Mouse (Mus musculus) liver, adult 2 months (tissue): ENCODE results near the gene Plekhb2. TPM values are rescaled to one million over a fixed set of nuclear protein-coding genes. Genes with fewer than 3 reads are reported as not detected.

Source experiments
- DNase-seq: peaks from one replicate; pipeline ENCODE4 v3.0.0-alpha.2; 2011; ENCODE audit warnings: low read depth, low spot score; ENCODE audit errors: extremely low read depth
- H3K27ac ChIP-seq: fragments of 200-500 bp; replicated peaks from 2 replicates; pipeline ENCODE4 v1.5.1; 2012; ENCODE audit warnings: low read depth, mild to moderate bottlenecking, control low read depth, inconsistent platforms, low read length; ENCODE audit not compliant: insufficient read depth
- H3K27me3 ChIP-seq: fragments of 200-500 bp; 2 replicates; pipeline ENCODE4 v1.6.1; 2012; ENCODE audit warnings: mild to moderate bottlenecking, moderate library complexity, low read length, inconsistent platforms; ENCODE audit not compliant: control insufficient read depth, insufficient read depth
- H3K36me3 ChIP-seq: fragments of 200-500 bp; 2 replicates; pipeline ENCODE4 v1.6.1; 2012; ENCODE audit warnings: low read length, inconsistent platforms; ENCODE audit not compliant: control insufficient read depth, insufficient read depth
- H3K4me1 ChIP-seq: fragments of 200-500 bp; 2 replicates; pipeline ENCODE4 v1.6.1; 2011; ENCODE audit warnings: low read length; ENCODE audit not compliant: control insufficient read depth, insufficient read depth
- H3K4me3 ChIP-seq: fragments of 200-500 bp; 2 replicates; pipeline ENCODE4 v1.5.1; 2011; ENCODE audit warnings: low read depth, mild to moderate bottlenecking, control low read depth, low read length, moderate library complexity; ENCODE audit not compliant: insufficient read depth
- H3K79me2 ChIP-seq: fragments of 200-500 bp; 2 replicates; pipeline ENCODE4 v1.6.1; 2012; ENCODE audit warnings: inconsistent platforms, mild to moderate bottlenecking, low read length, moderate library complexity; ENCODE audit not compliant: control insufficient read depth, insufficient read depth
- H3K9ac ChIP-seq: fragments of 200-500 bp; 2 replicates; pipeline ENCODE4 v1.6.1; 2012; ENCODE audit warnings: low read depth, mild to moderate bottlenecking, control low read depth, inconsistent platforms, low read length
- CTCF ChIP-seq: fragments of 200-500 bp; IDR thresholded peaks from 2 replicates; pipeline ENCODE4 v1.5.1; 2011; ENCODE audit warnings: low read depth, low read length, control low read depth
- POLR2A ChIP-seq: fragments of 200-500 bp; IDR thresholded peaks from 2 replicates; pipeline ENCODE4 v1.6.1; 2011; ENCODE audit warnings: low read length, control low read depth; ENCODE audit not compliant: insufficient read depth; ENCODE audit errors: extremely low read depth
- WGBS: fragments of 180-500 bp; shearing (Covaris S2); methylation state at CpG from one replicate; pipeline ENCODE4 v1.1.7; 2018; 5-methylcytosine and 5-hydroxymethylcytosine counted together
- polyA plus RNA-seq: library from polyadenylated mRNA; depleted of rRNA; stranded (reverse); fragments of >200 nt; gene quantifications from 2 replicates; pipeline ENCODE4 v1.2.3, GENCODE M21; 2012
- total RNA-seq: library from RNA; depleted of rRNA; stranded (reverse); fragments of >200 nt; gene quantifications from 2 replicates; pipeline ENCODE4 v1.2.3, GENCODE M21; 2014

Plekhb2 gene
- total and polyA plus RNA-seq, 2 experiments, result 10.6 to 14.5 TPM

DNA sequence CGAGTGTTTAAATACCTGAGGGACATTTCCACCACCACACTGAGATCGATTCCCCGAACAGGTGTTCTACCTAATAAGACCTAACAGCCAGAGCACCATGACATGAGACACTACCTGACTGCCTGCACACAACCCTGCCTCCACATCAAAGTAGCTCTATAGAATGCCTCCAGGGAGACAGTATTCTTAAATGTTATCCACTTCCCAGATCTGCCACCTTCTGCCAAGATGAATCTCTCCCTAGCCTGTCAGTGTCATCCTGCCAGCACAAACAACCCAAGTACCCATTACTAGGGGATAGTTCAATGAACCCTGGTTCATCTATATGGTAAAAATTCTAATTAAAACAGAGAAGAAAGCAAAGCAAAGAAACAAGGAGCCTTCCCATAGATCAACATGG, 2.7 kb upstream of the Plekhb2 start:
- no peak overlapping the region for H3K27ac ChIP-seq
- no peak overlapping the region for H3K9ac ChIP-seq
- no peak overlapping the region for H3K4me3 ChIP-seq
- no peaks in the 10 kb centered on the region for H3K27me3 ChIP-seq
- peaks cover 6% of the 10 kb centered on the region; the same call in 1 of the 2 replicates for H3K4me1 ChIP-seq
- 91% methylated on average over 3 of the region's 3 CpGs for WGBS
- TF ChIP-seq CTCF (no peak), POLR2A (no peak)
- no peak for DNase-seq
- no peaks in the 10 kb centered on the region; the same call in 1 of the 2 replicates for H3K79me2 ChIP-seq
- H3K36me3 ChIP-seq, result no peaks in the 10 kb centered on the region

GRCm38 (mm10) chr1:34850343-34851136, 764 bp downstream of the Plekhb2 start:
- H3K27ac ChIP-seq, result no peak overlapping the region; the same call in 1 of the 2 replicates
- 56% methylated on average over 11 of the region's 11 CpGs for WGBS
- no peaks in the 10 kb centered on the region for H3K27me3 ChIP-seq
- no peak for DNase-seq
- H3K36me3 ChIP-seq, result no peaks in the 10 kb centered on the region
- no peak for TF ChIP-seq CTCF
- no peak for TF ChIP-seq POLR2A
- H3K4me1 ChIP-seq, result peaks cover 6% of the 10 kb centered on the region; the same call in 1 of the 2 replicates
- no peaks in the 10 kb centered on the region for H3K79me2 ChIP-seq
- H3K4me3 ChIP-seq, result peak overlapping the region; percentile 78
- H3K9ac ChIP-seq, result peak overlapping the region; percentile 48

DNA sequence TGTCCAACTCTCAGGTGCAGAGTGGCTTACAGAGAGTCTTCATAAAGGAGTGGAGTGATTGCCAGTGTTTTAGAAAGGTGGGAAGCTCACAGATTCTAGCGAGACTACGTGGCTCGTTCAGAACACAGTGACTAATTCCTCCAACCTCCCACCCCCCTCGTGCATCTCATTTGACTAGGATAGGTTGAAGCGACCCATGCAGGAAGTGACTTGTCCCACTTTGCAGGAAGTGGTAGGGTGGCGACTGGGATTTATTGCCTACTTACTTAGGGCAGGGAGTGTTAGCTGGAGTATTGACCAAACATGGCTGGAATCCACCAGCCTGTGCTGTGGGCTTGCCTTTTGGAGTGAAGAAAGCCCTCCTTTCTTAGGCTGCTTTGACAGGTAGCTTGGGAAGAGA, 1.8 kb downstream of the Plekhb2 start:
- WGBS, result 64% methylated on average over 6 of the region's 6 CpGs
- Histone ChIP-seq H3K27me3 (no peaks in the 10 kb centered on the region), H3K79me2 (no peaks in the 10 kb centered on the region), H3K36me3 (no peaks in the 10 kb centered on the region), H3K9ac (no peak overlapping the region), H3K4me3 (no peak overlapping the region), H3K27ac (no peak overlapping the region), H3K4me1 (peaks cover 6% of the 10 kb centered on the region; the same call in 1 of the 2 replicates)
- TF ChIP-seq CTCF (no peak), POLR2A (no peak)
- no peak for DNase-seq

DNA sequence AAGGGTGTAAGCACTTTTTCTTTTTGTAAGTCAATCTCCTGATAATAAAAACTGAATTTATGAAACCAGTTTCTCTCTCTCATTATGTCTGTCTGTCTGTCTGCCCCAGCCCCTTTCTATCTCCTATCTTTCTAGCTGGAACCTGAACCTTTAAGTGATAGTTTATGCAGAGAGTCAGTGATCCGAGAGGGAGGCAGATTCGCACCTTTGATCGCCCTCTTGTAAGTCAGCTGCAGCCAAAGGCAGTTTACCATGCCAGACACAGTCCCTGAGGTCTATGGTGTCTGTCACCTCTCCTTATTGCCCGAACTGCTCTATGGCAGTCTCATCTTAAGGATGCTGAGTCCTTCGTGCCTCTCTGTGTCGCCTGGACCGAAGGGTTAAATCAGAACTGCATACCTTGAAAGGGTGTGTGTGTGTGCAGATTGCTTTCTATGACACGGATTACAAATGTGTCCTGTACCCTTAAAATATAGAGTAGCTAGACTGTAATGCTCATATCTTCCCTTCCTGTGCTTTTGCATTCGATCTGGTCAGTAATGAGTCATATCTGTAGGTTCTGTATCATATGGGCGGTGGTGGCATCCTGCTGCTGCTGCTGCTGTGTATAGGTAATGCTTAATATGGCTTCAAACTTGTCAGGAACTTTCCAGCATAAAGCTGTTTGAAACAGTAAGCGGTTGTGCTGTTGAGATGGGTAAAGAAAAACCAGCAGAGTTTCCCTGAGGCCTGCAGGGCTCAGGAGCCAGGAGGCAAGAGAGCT, 2.5 kb downstream of the Plekhb2 start:
- 82% methylated on average over 11 of the region's 11 CpGs for WGBS
- H3K36me3 ChIP-seq, result no peaks in the 10 kb centered on the region
- no peak overlapping the region for H3K4me3 ChIP-seq
- no peak for DNase-seq
- H3K79me2 ChIP-seq, result no peaks in the 10 kb centered on the region
- peaks cover 6% of the 10 kb centered on the region; the same call in 1 of the 2 replicates for H3K4me1 ChIP-seq
- TF ChIP-seq CTCF (no peak), POLR2A (no peak)
- H3K27ac ChIP-seq, result no peak overlapping the region
- no peak overlapping the region for H3K9ac ChIP-seq
- H3K27me3 ChIP-seq, result no peaks in the 10 kb centered on the region

DNA sequence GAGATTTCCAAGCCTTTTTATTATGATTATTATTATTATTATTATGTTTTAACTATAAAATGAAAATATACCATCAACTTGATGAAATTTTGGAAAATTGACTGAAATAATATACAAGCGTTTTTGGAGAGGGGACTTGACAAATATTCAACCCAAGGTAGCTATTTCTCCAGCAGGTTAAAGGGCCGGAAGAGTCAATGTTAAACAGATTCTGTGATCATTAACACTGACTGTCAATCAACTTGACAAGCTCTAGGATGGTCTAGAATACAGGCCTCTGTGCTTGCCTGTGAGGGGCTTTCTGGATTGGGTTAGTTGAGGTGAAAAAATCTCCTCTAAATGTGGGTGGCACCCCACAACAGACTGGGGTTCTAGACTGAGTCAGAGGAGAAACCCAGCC, 4.0 kb downstream of the Plekhb2 start:
- TF ChIP-seq POLR2A (no peak), CTCF (no peak)
- H3K79me2 ChIP-seq, result no peaks in the 10 kb centered on the region
- H3K4me1 ChIP-seq, result peaks cover 6% of the 10 kb centered on the region; the same call in 1 of the 2 replicates
- no peak overlapping the region for H3K27ac ChIP-seq
- no peak for DNase-seq
- H3K9ac ChIP-seq, result no peak overlapping the region
- H3K4me3 ChIP-seq, result no peak overlapping the region
- no peaks in the 10 kb centered on the region for H3K36me3 ChIP-seq
- H3K27me3 ChIP-seq, result no peaks in the 10 kb centered on the region
- WGBS, result 89% methylated on average over 2 of the region's 2 CpGs
